ENCODE assay signal across 18 mouse cellular contexts in genomic region chr13:71068757-71069201, GRCm38 (mm10).
DNase-seq lines count a peak whose midpoint lies in the region; ATAC-seq and TF ChIP-seq lines count a peak whose summit lies in the region.
"Had no signal": no experiment of that assay in that cellular context is flagged by ENCODE, and none has a peak within 500 bp of the region (broad histone marks: within the 10 kb centered on the region; RNA-seq: fewer than 3 reads in every experiment).

No protein-coding gene starts in this region.

- H3K9ac ChIP-seq in neural tube, embryonic 12.5 days: no peak overlapping the region
- no peak overlapping the region for H3K9ac ChIP-seq in forebrain, postnatal 0 days
- H3K9ac ChIP-seq in midbrain, embryonic 12.5 days (replicated peaks): no peak overlapping the region
- H3K9ac ChIP-seq in neural tube, embryonic 15.5 days (replicated peaks): no peak overlapping the region
- H3K9ac ChIP-seq in stomach, postnatal 0 days (ENCODE audit: low read length): no peak overlapping the region
- H3K9ac ChIP-seq: kidney, embryonic 15.5 days; liver, embryonic 15.5 days had no signal

- no peak for ATAC-seq in neural tube, embryonic 12.5 days (ENCODE audit: low FRiP score, low read depth)
- ATAC-seq in forebrain, postnatal 0 days: peak; percentile 34; the same call in 1 of the 2 replicates
- peak; percentile 50; the same call in 1 of the 2 replicates for ATAC-seq in midbrain, embryonic 12.5 days (ENCODE audit: low FRiP score, low read depth)
- ATAC-seq in neural tube, embryonic 15.5 days (ENCODE audit: low FRiP score): no peak
- ATAC-seq in stomach, postnatal 0 days (ENCODE audit: low FRiP score, low TSS enrichment): no peak
- ATAC-seq: activated CD4-positive, CD25-positive, alpha-beta regulatory T cell, adult 4 months; lung, postnatal 0 days; Patski had no signal

- peaks cover 15% of the 10 kb centered on the region for H3K4me1 ChIP-seq in neural tube, embryonic 12.5 days
- H3K4me1 ChIP-seq in forebrain, postnatal 0 days (ENCODE audit: insufficient read depth): no peaks in the 10 kb centered on the region
- H3K4me1 ChIP-seq in midbrain, embryonic 12.5 days: peaks cover 18% of the 10 kb centered on the region
- H3K4me1 ChIP-seq in neural tube, embryonic 15.5 days: no peaks in the 10 kb centered on the region
- no peaks in the 10 kb centered on the region for H3K4me1 ChIP-seq in stomach, postnatal 0 days (replicated peaks; ENCODE audit: control insufficient read depth, insufficient read depth)
- H3K4me1 ChIP-seq: liver, embryonic 15.5 days had no signal

- no peaks in the 10 kb centered on the region for H3K36me3 ChIP-seq in neural tube, embryonic 12.5 days
- H3K36me3 ChIP-seq in forebrain, postnatal 0 days (ENCODE audit: insufficient read depth): no peaks in the 10 kb centered on the region
- H3K36me3 ChIP-seq in midbrain, embryonic 12.5 days: no peaks in the 10 kb centered on the region
- no peaks in the 10 kb centered on the region for H3K36me3 ChIP-seq in neural tube, embryonic 15.5 days
- H3K36me3 ChIP-seq in stomach, postnatal 0 days (ENCODE audit: control insufficient read depth, insufficient read depth, low read length): no peaks in the 10 kb centered on the region
- H3K36me3 ChIP-seq: kidney, embryonic 15.5 days; liver, embryonic 15.5 days had no signal

- H3K4me3 ChIP-seq in neural tube, embryonic 12.5 days: no peak overlapping the region
- H3K4me3 ChIP-seq in forebrain, postnatal 0 days (ENCODE audit: low read depth, low read length): no peak overlapping the region
- H3K4me3 ChIP-seq in midbrain, embryonic 12.5 days: no peak overlapping the region
- no peak overlapping the region for H3K4me3 ChIP-seq in neural tube, embryonic 15.5 days (replicated peaks)
- H3K4me3 ChIP-seq in stomach, postnatal 0 days (ENCODE audit: low read depth, low read length): no peak overlapping the region
- H3K4me3 ChIP-seq: kidney, embryonic 15.5 days; liver, embryonic 15.5 days; myocyte had no signal

- no peaks in the 10 kb centered on the region for H3K27me3 ChIP-seq in neural tube, embryonic 12.5 days (replicated peaks)
- no peaks in the 10 kb centered on the region for H3K27me3 ChIP-seq in forebrain, postnatal 0 days (ENCODE audit: insufficient read depth, low read length)
- H3K27me3 ChIP-seq in midbrain, embryonic 12.5 days: peaks cover 4% of the 10 kb centered on the region; the same call in 1 of the 2 replicates
- H3K27me3 ChIP-seq in neural tube, embryonic 15.5 days (replicated peaks): 0 out of 2 replicates have a peak, but pooled peaks cover 3% of the 10 kb centered on the region
- H3K27me3 ChIP-seq in stomach, postnatal 0 days (ENCODE audit: control insufficient read depth, insufficient read depth, low read length): no peaks in the 10 kb centered on the region
- H3K27me3 ChIP-seq: liver, embryonic 15.5 days had no signal

- 61% methylated on average over 11 of the region's 11 CpGs for WGBS in neural tube, embryonic 12.5 days
- WGBS in forebrain, postnatal 0 days: 41% methylated on average over 11 of the region's 11 CpGs
- 52% methylated on average over 11 of the region's 11 CpGs for WGBS in midbrain, embryonic 12.5 days
- WGBS in neural tube, embryonic 15.5 days: 50% methylated on average over 11 of the region's 11 CpGs
- WGBS in stomach, postnatal 0 days: 54% methylated on average over 11 of the region's 11 CpGs

- no peak for DNase-seq in neural tube, embryonic 10.5 days (ENCODE audit: extremely low spot score, low spot score)
- peak; percentile 24 for DNase-seq in forebrain, postnatal 0 days
- DNase-seq in layer of hippocampus, postnatal 10 days (ENCODE audit: low spot score in 2 of 2): no peak
- DNase-seq in spleen, adult 18-20 months: no peak
- no peak for DNase-seq in stomach, postnatal 0 days (ENCODE audit: low spot score)
- DNase-seq: adrenal gland, postnatal 25 days; cerebellum, adult 2 months; gastrocnemius, postnatal 10 days; thymus, postnatal 25 days had no signal

- no peak for TF ChIP-seq CTCF in forebrain, postnatal 0 days (IDR thresholded peaks at IDR 0.05; ENCODE audit: low read depth)
- TF ChIP-seq CTCF in stomach, postnatal 0 days (IDR thresholded peaks at IDR 0.05; ENCODE audit: low read depth): no peak

- H3K27ac ChIP-seq in neural tube, embryonic 12.5 days: no peak overlapping the region
- no peak overlapping the region for H3K27ac ChIP-seq in forebrain, postnatal 0 days (ENCODE audit: low read depth, low read length)
- H3K27ac ChIP-seq in midbrain, embryonic 12.5 days (replicated peaks): peak overlapping the region; percentile 46; the same call in 1 of the 2 replicates
- no peak overlapping the region for H3K27ac ChIP-seq in neural tube, embryonic 15.5 days (replicated peaks)
- no peak overlapping the region for H3K27ac ChIP-seq in stomach, postnatal 0 days (replicated peaks)
- H3K27ac ChIP-seq: kidney, embryonic 15.5 days; liver, embryonic 15.5 days had no signal

- H3K4me2 ChIP-seq in neural tube, embryonic 12.5 days (replicated peaks): peak overlapping the region; percentile 9; the same call in 1 of the 2 replicates
- peak overlapping the region; percentile 11; the same call in 1 of the 2 replicates for H3K4me2 ChIP-seq in forebrain, postnatal 0 days (ENCODE audit: low read depth)
- peak overlapping the region; percentile 13 for H3K4me2 ChIP-seq in midbrain, embryonic 12.5 days (replicated peaks)
- H3K4me2 ChIP-seq in neural tube, embryonic 15.5 days: 0 out of 2 replicates have a peak overlapping the region, but pooled peaks have one; percentile 4
- H3K4me2 ChIP-seq in stomach, postnatal 0 days (replicated peaks; ENCODE audit: low read depth): no peak overlapping the region
- H3K4me2 ChIP-seq: kidney, embryonic 15.5 days; liver, embryonic 15.5 days had no signal

- no peaks in the 10 kb centered on the region for H3K9me3 ChIP-seq in neural tube, embryonic 12.5 days
- no peaks in the 10 kb centered on the region for H3K9me3 ChIP-seq in forebrain, postnatal 0 days (ENCODE audit: low read length)
- H3K9me3 ChIP-seq in midbrain, embryonic 12.5 days: no peaks in the 10 kb centered on the region
- no peaks in the 10 kb centered on the region for H3K9me3 ChIP-seq in neural tube, embryonic 15.5 days (replicated peaks)
- no peaks in the 10 kb centered on the region for H3K9me3 ChIP-seq in stomach, postnatal 0 days (ENCODE audit: control insufficient read depth, low read length)
- H3K9me3 ChIP-seq: kidney, embryonic 15.5 days; liver, embryonic 15.5 days had no signal

- TF ChIP-seq EP300 in stomach, postnatal 0 days (optimal IDR thresholded peaks at IDR 0.05): no peak

Comparison
In these comparisons a context has a peak if more than half of its experiments do, and no peak if none do; other contexts are left out.
1. ATAC-seq: peak in forebrain, postnatal 0 days (single experiment) and midbrain, embryonic 12.5 days (single experiment); none in neural tube, embryonic 12.5 days (single experiment), neural tube, embryonic 15.5 days (single experiment) and stomach, postnatal 0 days (single experiment).